Mouse (Mus musculus): ENCODE measurements around the gene Tcp11.

Tcp11 gene

DNA sequence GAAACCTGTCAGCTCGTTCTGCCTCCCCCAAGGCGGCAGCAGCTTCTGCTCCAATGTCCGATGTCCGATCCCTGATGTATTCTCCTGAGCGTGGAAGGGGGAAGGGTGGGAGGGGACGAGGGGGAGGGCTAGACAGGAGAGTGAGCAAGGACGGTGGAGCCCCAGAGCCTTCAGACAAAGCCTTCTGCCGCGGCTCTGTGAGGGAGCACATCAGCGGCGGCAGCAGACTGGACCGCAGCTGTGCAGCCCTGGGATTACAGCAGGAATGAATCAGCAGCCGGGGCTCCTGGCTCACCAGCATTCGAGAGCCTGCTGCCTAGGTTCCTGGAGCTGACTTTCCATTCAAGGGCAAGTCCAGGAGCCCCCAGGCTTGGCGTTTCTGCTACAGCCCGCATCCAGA lies 39.8 kb downstream of the Tcp11 start:
- DNase-seq (ENCODE audit: low read depth, low spot score): no peak

DNA sequence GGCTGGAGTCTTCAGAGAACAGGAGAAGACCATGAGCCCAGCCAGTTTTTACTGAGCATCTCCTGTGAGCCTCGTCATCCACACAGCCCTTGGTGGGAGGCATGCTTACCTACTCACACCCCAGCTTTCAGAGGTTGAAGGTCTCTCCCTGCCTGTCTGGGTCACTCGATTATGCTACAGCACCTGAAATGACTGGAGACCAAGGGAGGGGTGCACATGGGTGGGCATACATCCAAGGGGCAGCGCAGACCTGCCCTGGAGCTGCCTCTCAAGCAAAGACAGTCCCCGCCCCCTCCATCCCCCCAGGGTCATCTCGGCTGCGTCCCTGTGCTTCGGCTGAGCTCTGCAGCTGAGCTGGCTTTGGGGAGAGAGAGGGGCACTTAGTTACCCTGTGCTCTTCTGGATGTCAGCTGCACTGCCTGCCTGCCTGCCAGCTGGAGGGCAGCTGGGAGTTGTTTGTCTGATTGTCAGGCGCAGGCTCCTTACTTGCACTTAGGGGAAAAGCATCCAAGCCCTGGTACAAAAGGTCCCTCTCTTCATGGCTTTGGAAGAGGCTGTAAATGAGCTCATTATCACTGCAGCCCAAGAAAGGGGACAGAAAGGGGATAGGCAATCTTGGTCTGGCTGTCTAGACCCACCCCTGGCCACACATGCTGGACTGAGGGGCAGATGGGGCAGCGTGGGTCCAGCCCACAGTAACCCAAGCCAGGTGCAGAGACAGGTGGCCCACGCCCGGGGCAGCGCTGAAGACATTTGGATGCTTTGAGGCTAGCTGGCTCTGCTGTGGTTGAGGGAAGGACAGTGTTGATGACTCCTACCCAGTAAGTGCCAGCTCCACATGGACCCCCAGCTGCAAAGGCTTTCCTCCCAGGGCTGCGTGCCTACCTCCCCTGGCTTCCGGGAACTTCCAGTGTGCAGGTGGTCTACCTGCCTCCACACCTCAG lies 43.4 kb downstream of the Tcp11 start:
- no peak for DNase-seq (ENCODE audit: low read depth, low spot score)

DNA sequence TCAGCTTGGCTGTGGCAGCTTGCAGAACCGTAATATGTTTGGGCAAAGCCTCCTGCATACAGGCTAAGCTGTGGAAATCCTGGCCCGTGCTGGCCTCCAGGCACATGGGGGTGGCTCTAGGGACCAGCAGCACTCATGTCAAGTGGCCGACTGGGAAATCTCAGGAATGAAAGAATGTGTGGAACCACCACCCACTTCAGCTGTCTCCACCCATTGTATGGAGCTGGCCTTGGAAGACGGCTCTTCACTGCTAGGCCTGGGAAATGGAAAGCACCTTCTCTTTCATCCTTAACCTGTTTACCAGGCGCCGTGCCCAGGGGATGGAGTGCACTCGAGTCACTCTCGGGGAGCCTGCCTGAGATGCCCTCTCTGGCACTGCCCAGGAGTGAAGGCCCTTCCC lies 45.5 kb downstream of the Tcp11 start:
- DNase-seq (ENCODE audit: low read depth, low spot score): no peak

DNA sequence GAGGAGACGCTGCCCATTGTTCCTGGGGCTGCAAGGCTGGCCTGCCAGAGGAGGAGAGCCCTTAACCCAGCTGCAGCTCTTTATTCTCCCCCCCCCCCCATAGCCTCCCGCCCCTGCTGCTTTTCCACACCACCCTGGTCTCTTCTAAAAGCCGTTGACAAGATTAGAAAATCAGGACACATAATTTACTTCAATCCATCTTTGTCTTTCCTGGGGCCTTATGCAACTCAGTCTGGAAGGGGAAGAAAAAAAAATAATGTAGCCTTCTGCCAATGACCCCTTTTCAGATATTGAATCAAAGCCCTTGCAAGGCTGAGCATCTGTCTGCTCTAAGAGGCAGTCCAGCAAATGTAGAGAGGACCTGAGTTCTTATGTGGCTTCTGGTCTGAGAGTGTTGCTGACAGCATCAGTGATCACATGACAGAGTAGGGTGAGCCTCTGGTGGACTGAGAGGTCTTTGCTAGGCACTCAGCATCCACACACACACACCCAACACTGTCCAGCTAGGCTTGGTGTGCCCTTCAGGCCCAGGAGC lies 47.3 kb downstream of the Tcp11 start:
- DNase-seq (ENCODE audit: low read depth, low spot score): no peak

DNA sequence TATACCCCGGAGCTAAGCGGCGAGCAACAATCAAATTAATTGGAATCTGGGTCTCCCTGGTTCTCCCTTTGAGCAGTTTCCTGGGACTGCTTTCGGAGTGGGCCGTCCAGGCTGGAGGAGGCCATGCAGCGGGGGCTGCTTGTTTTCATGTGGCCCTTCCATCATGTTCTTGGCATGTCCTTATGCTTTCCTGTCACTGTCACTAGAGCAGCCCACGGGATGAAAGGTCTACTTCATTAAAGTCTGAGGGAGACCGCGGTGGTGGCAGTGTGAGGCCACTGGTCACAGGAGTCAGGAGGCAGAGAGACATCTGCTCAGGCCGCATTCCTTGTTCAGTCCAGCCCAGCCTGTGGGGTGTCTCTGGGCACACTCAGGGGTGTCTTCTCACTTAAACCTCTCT lies 48.2 kb downstream of the Tcp11 start:
- DNase-seq (ENCODE audit: low read depth, low spot score): no peak

DNA sequence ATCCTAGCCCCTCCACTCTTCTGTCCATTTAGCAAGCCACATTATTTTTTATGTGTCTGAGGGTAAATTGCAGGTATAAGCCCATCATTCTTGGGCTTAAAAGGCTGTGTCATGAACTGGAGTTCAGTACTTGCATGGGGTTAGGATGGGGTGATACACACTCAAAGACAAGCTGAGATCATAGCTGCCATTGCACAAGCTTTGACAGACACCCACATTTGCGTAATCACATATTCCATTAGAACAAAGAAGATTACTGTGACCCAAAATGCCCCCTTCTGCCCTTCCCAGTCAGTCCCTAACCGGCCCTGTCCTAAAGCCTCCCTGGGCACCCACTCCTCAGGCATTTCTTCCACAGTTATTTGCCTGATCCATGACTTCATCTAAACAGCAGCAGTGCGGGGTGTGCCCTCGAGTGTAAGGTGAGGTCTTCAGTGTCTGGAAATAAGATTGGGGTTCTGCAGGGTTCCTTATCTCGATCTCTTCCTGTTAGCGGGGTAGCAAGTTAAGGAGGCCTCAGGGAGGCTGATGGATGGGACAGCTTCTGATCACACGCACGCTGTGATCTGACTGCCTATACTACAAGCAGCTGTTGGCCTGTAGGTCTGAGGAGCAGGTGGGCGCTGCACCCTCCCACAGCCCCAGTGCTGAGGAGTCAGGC lies 49.0 kb downstream of the Tcp11 start:
- no peak for DNase-seq (ENCODE audit: low read depth, low spot score)

DNA sequence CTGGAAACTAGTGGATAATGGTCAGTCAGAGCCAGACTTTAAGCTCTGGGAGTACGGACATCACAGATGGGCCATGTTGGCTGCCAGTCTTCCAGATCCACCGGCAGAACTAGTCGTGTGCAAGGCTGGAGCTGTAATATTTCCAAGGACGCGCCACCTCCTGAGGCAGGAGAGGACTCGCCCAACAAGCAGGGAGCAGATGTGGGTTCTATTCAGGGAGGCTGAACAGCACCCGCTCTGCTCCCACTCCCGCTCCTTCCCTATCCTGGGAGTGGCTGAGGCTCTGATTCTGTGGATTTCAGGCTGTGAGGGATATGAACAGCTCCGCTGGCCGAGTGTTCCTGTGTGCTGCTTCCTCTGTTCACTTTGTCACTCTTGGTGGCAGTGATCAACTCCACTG lies 50.0 kb downstream of the Tcp11 start:
- no peak for DNase-seq (ENCODE audit: low read depth, low spot score)

DNA sequence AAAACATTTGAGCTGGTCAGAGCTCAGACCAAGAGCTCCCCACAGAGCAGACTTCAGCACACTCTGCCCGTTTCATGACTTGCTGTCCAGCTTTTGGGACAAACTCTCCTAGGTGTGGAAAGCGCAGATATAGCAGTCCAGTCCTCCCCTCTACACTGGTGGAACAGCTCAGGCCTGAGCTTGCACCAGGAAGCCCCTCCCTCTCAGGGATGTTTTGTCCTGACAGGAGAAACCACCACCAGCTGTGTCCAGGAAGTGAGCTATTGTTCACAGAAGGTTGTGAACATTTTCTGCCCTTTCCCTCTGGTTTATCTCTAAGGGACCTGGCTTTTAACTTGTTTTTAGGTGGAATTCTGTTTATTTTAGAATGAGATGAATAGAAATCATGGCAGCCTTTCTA lies 51.1 kb downstream of the Tcp11 start:
- DNase-seq (ENCODE audit: low read depth, low spot score): no peak

DNA sequence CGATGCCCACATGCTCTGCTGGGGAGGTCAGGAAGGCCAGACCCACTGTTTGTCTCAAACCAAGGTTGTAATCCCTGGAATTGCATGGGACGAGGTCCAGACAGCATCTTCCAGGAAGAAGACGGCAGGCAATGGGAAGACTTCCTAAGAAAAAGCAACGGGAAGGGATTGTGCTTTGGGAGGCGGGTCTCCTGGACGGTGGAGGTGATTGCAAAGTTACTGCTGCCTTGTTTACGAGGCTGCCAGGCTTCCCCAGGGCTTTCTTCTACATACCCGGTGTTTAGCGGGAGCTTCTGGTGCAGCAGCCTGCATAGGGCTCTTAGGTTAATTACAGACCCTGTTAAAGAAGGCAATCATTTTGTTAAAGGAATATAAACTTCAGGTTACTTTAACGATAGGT lies 52.2 kb downstream of the Tcp11 start:
- peak; percentile 56 for DNase-seq (ENCODE audit: low read depth, low spot score)

DNA sequence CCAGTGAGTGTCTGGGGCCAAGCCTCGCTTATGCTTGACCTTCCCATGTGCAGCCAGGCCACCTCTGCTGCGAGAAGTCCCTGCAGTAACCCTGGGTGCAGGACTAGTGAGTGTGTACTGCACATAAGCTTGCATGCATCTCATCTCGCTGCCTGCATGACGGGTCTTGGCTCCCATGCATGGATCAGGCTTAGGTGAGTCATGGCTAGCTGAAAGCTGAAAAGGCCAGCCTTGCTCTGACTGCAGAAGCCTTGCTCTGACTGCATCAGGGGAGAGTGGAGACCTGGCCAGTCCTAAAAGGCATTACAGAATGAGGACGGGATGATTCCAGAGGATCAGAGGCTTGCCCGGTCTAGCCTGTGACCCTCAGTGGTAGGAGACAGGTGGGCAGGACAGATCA lies 53.2 kb downstream of the Tcp11 start:
- no peak for DNase-seq (ENCODE audit: low read depth, low spot score)

DNA sequence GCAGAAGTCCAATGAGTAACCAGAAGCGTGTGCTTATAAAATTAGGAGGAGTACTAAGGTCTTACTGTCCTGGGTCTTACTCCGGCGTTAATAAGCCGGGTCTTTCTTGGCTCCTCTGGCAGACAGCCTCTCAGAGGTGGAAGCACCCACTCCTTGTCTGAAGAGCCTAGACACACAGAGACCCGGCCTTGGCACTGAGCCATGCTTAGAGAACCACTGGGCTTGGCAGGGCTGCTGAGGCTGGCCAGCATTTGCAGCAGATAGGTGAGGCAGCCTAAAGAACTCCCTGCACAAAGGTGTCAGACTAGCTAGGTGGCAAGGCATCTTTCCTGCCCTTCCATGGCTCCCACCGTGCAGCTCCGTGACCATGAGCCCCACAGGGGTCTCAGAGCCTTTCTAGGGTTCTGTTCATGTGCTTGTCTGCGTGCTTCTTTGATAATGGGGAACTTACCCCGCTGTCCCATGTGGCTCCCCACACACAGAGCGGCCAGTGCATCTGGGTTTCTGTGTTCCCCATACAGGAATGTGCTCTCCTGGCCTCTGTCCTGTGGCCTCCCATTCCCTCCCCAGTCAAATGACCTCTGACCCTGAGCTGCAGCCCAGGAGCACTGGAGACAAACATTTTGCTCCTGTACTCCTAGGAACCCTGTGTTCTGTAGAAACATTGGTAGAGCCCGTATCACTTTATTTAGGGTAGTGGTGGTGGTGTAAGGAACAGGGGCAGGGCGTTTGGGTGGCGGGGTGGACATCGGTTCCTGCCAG lies 54.1 kb downstream of the Tcp11 start:
- no peak for DNase-seq (ENCODE audit: low read depth, low spot score)

DNA sequence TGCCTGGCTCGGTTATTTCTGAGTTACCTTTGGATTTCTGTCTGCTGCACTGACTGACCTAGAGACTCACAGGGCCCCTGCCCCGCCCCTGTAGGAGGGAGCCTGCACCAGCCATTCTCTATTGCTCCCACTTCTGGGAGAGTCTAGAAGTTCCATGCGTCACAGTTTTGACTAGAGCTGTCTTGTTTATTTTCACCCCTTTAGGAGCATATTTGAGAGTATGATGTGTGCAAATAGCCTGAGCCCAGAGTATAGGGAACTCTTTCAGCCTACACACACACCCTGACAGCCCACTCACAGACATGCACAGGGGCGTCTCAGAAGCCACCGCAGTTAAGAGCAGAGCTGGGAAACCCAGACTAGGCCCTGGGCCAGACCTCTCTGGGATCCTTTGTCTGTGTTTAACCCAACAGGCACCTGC lies 54.9 kb downstream of the Tcp11 start:
- DNase-seq (ENCODE audit: low read depth, low spot score): no peak

DNA sequence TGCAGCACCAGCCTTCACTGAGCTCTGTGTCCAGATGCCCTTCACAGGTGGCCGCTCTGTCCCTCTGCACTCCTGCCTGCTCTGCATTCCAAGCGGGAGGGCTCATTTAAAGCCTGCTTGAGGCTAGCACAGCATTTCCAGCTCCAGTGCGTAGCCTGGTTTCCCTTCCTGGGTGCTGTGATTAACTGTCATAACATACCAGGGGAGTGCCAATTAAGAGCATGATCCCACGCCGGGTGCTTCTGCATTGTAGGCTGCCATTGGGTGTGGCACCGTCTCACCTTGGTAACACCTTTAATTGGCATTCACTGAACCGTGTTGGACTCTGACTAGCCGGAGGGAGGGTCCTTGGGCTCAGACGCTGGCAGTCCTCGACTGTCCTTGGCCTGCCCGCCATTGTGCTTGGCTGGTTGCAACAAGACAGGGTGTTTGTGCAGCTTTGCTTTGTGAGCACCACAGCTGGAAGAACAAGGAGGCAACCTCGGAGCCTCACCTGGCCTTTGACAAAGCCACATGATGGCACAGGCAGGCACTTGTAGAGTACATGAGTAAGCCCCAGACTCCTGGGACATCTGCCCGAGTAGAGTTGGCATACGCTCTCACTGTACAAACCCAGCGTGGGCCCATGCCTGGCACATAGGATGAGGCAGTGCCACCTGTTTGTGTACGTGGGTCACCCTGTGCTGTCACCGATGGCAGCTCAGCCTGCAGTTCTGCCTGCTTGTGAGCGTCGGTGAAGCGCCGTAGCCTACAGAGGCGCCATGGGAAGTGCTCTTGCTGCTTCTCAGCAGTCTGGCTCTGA lies 57.4 kb downstream of the Tcp11 start:
- DNase-seq (ENCODE audit: low read depth, low spot score): no peak

DNA sequence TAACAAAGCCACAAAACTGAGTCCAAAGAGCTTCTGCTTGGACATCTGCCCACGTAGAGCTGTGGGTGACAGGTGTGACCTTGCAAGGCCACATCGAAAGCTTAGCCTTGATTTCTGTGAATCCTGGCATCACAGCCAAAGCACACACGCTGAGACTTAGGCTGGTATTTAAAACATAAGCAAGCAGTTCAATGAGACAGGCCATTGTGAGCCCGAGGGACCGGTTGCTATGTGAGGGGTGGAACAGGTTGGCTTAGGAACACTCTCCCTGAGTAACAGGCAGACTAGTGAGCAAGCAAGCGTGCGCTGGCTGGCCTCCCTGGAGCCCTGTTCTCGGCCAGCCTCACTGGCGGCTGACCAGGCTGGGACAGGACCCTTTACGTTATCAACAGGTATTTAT lies 58.5 kb downstream of the Tcp11 start:
- DNase-seq (ENCODE audit: low read depth, low spot score): no peak

DNA sequence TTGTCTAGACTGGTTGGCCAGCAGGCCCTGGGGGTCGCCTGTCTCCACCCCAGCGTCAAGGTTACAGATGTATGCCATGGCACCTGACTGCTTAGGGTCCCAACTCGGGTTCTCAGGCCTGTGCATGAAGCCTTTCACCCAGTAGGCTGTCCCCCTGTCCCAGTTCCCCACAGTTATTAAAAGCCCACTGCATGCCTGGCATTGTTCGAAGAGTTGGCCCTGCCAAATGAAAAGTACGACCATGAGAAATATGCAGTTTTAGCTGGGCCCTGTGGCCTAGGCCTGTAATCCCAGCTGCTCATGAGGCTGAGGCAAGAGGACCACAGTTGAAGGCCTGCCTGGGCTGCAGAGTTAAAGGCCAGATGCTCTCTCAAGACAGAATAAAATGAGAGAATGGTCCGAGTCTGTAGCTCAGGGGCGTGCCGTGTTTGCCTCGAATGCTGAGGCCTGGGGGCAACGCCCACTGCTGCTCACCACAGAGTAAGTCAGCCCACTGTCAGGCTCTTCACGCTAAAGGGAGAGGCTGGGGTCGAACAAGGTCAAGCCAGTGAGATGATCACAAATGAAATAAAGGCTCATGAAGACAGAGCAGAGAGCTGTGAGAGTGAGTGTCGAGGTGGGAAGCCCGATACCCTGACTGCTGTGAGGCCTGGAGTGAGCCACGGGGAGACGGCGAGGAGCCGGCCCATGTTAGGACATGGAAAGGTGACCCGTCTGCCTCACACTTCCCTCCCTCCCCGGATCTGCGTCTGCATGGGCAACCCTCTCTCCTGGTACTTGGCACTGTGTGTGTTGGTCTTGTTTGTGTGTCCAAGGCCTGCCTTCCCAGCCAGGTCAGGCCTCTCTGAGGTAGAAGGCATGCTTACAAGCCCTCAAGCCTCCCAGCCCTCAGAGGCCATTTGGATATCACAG lies 60.4 kb downstream of the Tcp11 start:
- no peak for DNase-seq (ENCODE audit: low read depth, low spot score)

DNA sequence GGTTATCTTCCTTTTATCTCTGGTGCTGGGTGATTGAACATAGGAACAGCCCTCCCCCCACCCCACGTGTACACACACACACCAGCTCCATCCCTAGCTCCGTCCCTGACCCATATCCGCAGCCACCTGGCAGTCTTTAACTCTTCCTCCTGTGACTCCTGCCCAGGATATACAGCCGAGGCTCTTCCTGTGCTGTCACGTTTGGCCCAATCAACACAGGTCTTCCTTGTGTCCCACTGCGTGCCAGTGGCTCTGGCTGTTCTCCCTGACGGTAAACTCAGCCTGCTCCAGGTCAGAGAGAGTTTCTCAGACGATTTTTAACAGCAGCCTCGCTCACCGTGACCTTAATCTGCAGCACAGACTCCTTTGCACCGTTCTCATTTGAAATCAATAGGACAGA lies 61.7 kb downstream of the Tcp11 start:
- no peak for DNase-seq (ENCODE audit: low read depth, low spot score)

DNA sequence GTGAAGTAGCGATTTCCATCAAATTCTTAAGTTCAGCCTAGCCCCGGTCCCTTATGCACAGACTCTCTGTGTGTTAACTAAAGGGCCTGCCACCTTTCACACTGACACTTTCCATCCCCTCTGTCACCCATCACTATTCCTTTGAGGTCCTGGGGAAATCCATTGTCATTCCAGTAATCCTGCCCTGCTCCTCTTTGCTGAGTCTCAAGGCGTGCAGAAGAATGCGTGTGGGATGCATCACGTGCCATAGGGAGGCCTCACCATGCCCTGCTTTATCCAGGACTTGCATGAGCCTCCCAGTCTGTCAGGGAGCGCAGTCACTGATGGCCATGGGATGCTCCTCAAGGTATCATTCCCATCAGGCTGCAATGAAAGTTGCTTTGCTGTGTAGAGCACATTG lies 62.1 kb downstream of the Tcp11 start:
- no peak for DNase-seq (ENCODE audit: low read depth, low spot score)

Data from forelimb bud, embryonic 11.5 days (tissue).